Mouse (Mus musculus): ENCODE measurements at regions not wholly inside any gene's neighbourhood (a gene's known extent, or its start where the extent isn't known, plus 50 kb on each side); places are given as distances from the start of the nearest gene placed in this dataset.

GRCm38 (mm10) chr4:106142741-106143140, 173.3 kb upstream of the Usp24 start:
- TF ChIP-seq CTCF (IDR thresholded peaks at IDR 0.05; ENCODE audit: borderline replicate concordance, extremely low read depth, insufficient read depth, insufficient read length) (no peak), POLR2A (IDR thresholded peaks at IDR 0.05; ENCODE audit: borderline replicate concordance, extremely low read depth, insufficient read depth, insufficient read length, poor library complexity, severe bottlenecking) (no peak)
